Mouse (Mus musculus): ENCODE data around the gene B3gnt8. TPM values are rescaled to one million over a fixed set of nuclear protein-coding genes. Genes with fewer than 3 reads are reported as not detected.

The B3gnt8 gene
- polyA plus RNA-seq, 1 experiment, result 0.96 TPM

GRCm38 (mm10) chr7:25666381-25666780 is 39.9 kb downstream of the B3gnt8 start:
- Histone ChIP-seq H3K4me3 (ENCODE audit: insufficient read depth, poor library complexity, severe bottlenecking) (no peak overlapping the region), H3K36me3 (ENCODE audit: control insufficient read depth, insufficient read depth) (peaks cover 17% of the 10 kb centered on the region), H3K79me2 (ENCODE audit: control insufficient read depth, insufficient read depth) (no peaks in the 10 kb centered on the region), H3K79me3 (ENCODE audit: low read depth) (peaks cover 2% of the 10 kb centered on the region), H3K27me3 (ENCODE audit: control insufficient read depth, insufficient read depth, insufficient read length) (no peaks in the 10 kb centered on the region), H3ac (ENCODE audit: control insufficient read depth, insufficient read length, low read depth) (no peak overlapping the region)
- no peak for TF ChIP-seq USF1 (IDR thresholded peaks at IDR 0.05; ENCODE audit: low read depth)
- no peak for TF ChIP-seq FOSL1 (IDR thresholded peaks at IDR 0.05; ENCODE audit: insufficient read depth, low read length, poor library complexity, severe bottlenecking)
- TF ChIP-seq CTCF (IDR thresholded peaks at IDR 0.05; ENCODE audit: control insufficient read depth, insufficient read depth, insufficient read length), result no peak
- TF ChIP-seq MYOG (IDR thresholded peaks at IDR 0.05; ENCODE audit: control insufficient read depth, extremely low read depth, insufficient read length), result no peak
- TF ChIP-seq MAX (IDR thresholded peaks at IDR 0.05), result no peak
- TF ChIP-seq MYOD1 (IDR thresholded peaks at IDR 0.05; ENCODE audit: control insufficient read depth, insufficient read length, low read depth), result no peak

- Histone ChIP-seq H3K79me3 (ENCODE audit: low read depth) (no peaks in the 10 kb centered on the region), H3K36me3 (ENCODE audit: control insufficient read depth, insufficient read depth) (peaks cover 11% of the 10 kb centered on the region), H3ac (ENCODE audit: control insufficient read depth, insufficient read length, low read depth) (no peak overlapping the region), H3K27me3 (ENCODE audit: control insufficient read depth, insufficient read depth, insufficient read length) (peaks cover under 1% of the 10 kb centered on the region), H3K79me2 (ENCODE audit: control insufficient read depth, insufficient read depth) (no peaks in the 10 kb centered on the region), H3K4me3 (ENCODE audit: insufficient read depth, poor library complexity, severe bottlenecking) (no peak overlapping the region)
- TF ChIP-seq MAX (IDR thresholded peaks at IDR 0.05) (no peak), FOSL1 (IDR thresholded peaks at IDR 0.05; ENCODE audit: insufficient read depth, low read length, poor library complexity, severe bottlenecking) (no peak), USF1 (IDR thresholded peaks at IDR 0.05; ENCODE audit: low read depth) (no peak), MYOD1 (IDR thresholded peaks at IDR 0.05; ENCODE audit: control insufficient read depth, insufficient read length, low read depth) (no peak), CEBPB (IDR thresholded peaks at IDR 0.05; ENCODE audit: low read depth) (no peak), MYOG (IDR thresholded peaks at IDR 0.05; ENCODE audit: control insufficient read depth, extremely low read depth, insufficient read length) (no peak), CTCF (IDR thresholded peaks at IDR 0.05; ENCODE audit: control insufficient read depth, insufficient read depth, insufficient read length) (no peak)
Measured at GRCm38 (mm10) chr7:25669158-25669557, 42.7 kb downstream of the B3gnt8 start.

- no peak overlapping the region for H3ac ChIP-seq (ENCODE audit: control insufficient read depth, insufficient read length, low read depth)
Measured at GRCm38 (mm10) chr7:25669631-25670030, 43.2 kb downstream of the B3gnt8 start.

GRCm38 (mm10) chr7:25670096-25670495 is 43.6 kb downstream of the B3gnt8 start:
- no peak for TF ChIP-seq MAX (IDR thresholded peaks at IDR 0.05)
- no peak for TF ChIP-seq MYOG (IDR thresholded peaks at IDR 0.05; ENCODE audit: control insufficient read depth, extremely low read depth, insufficient read length)
- TF ChIP-seq CEBPB (IDR thresholded peaks at IDR 0.05; ENCODE audit: low read depth), result no peak
- TF ChIP-seq USF1 (IDR thresholded peaks at IDR 0.05; ENCODE audit: low read depth), result no peak
- TF ChIP-seq CTCF (IDR thresholded peaks at IDR 0.05; ENCODE audit: control insufficient read depth, insufficient read depth, insufficient read length), result no peak
- TF ChIP-seq FOSL1 (IDR thresholded peaks at IDR 0.05; ENCODE audit: insufficient read depth, low read length, poor library complexity, severe bottlenecking), result no peak
- TF ChIP-seq MYOD1 (IDR thresholded peaks at IDR 0.05; ENCODE audit: control insufficient read depth, insufficient read length, low read depth), result no peak
- H3K36me3 ChIP-seq (ENCODE audit: control insufficient read depth, insufficient read depth), result peaks cover 2% of the 10 kb centered on the region
- H3ac ChIP-seq (ENCODE audit: control insufficient read depth, insufficient read length, low read depth), result no peak overlapping the region
- H3K27me3 ChIP-seq (ENCODE audit: control insufficient read depth, insufficient read depth, insufficient read length), result peaks cover 8% of the 10 kb centered on the region
- no peak overlapping the region for H3K4me3 ChIP-seq (ENCODE audit: insufficient read depth, poor library complexity, severe bottlenecking)
- no peaks in the 10 kb centered on the region for H3K79me3 ChIP-seq (ENCODE audit: low read depth)
- H3K79me2 ChIP-seq (ENCODE audit: control insufficient read depth, insufficient read depth), result no peaks in the 10 kb centered on the region

More at GRCm38 (mm10) chr7:25669631-25670030, 43.2 kb downstream of the B3gnt8 start:
- no peak overlapping the region for H3K4me3 ChIP-seq (ENCODE audit: insufficient read depth, poor library complexity, severe bottlenecking)
- peaks cover 6% of the 10 kb centered on the region for H3K27me3 ChIP-seq (ENCODE audit: control insufficient read depth, insufficient read depth, insufficient read length)
- H3K36me3 ChIP-seq (ENCODE audit: control insufficient read depth, insufficient read depth), result peaks cover 7% of the 10 kb centered on the region
- H3K79me2 ChIP-seq (ENCODE audit: control insufficient read depth, insufficient read depth), result no peaks in the 10 kb centered on the region
- TF ChIP-seq USF1 (IDR thresholded peaks at IDR 0.05; ENCODE audit: low read depth), result no peak
- TF ChIP-seq MYOD1 (IDR thresholded peaks at IDR 0.05; ENCODE audit: control insufficient read depth, insufficient read length, low read depth), result no peak
- TF ChIP-seq CTCF (IDR thresholded peaks at IDR 0.05; ENCODE audit: control insufficient read depth, insufficient read depth, insufficient read length), result no peak
- no peak for TF ChIP-seq MYOG (IDR thresholded peaks at IDR 0.05; ENCODE audit: control insufficient read depth, extremely low read depth, insufficient read length)
- TF ChIP-seq MAX (IDR thresholded peaks at IDR 0.05), result no peak
- TF ChIP-seq FOSL1 (IDR thresholded peaks at IDR 0.05; ENCODE audit: insufficient read depth, low read length, poor library complexity, severe bottlenecking), result no peak
- TF ChIP-seq CEBPB (IDR thresholded peaks at IDR 0.05; ENCODE audit: low read depth), result no peak
- H3K79me3 ChIP-seq (ENCODE audit: low read depth), result no peaks in the 10 kb centered on the region

- Histone ChIP-seq H3K79me3 (ENCODE audit: low read depth) (no peaks in the 10 kb centered on the region), H3ac (ENCODE audit: control insufficient read depth, insufficient read length, low read depth) (no peak overlapping the region), H3K4me3 (ENCODE audit: insufficient read depth, poor library complexity, severe bottlenecking) (no peak overlapping the region), H3K36me3 (ENCODE audit: control insufficient read depth, insufficient read depth) (no peaks in the 10 kb centered on the region), H3K79me2 (ENCODE audit: control insufficient read depth, insufficient read depth) (no peaks in the 10 kb centered on the region), H3K27me3 (ENCODE audit: control insufficient read depth, insufficient read depth, insufficient read length) (peaks cover 8% of the 10 kb centered on the region)
- TF ChIP-seq CEBPB (IDR thresholded peaks at IDR 0.05; ENCODE audit: low read depth) (no peak), USF1 (IDR thresholded peaks at IDR 0.05; ENCODE audit: low read depth) (no peak)
Measured at GRCm38 (mm10) chr7:25671686-25672085, 45.2 kb downstream of the B3gnt8 start.

- Histone ChIP-seq H3K36me3 (ENCODE audit: control insufficient read depth, insufficient read depth) (no peaks in the 10 kb centered on the region), H3K4me3 (ENCODE audit: insufficient read depth, poor library complexity, severe bottlenecking) (no peak overlapping the region), H3ac (ENCODE audit: control insufficient read depth, insufficient read length, low read depth) (no peak overlapping the region), H3K27me3 (ENCODE audit: control insufficient read depth, insufficient read depth, insufficient read length) (peaks cover 8% of the 10 kb centered on the region), H3K79me2 (ENCODE audit: control insufficient read depth, insufficient read depth) (no peaks in the 10 kb centered on the region), H3K79me3 (ENCODE audit: low read depth) (no peaks in the 10 kb centered on the region)
- TF ChIP-seq CTCF (IDR thresholded peaks at IDR 0.05; ENCODE audit: control insufficient read depth, insufficient read depth, insufficient read length), result no peak
- TF ChIP-seq MYOD1 (IDR thresholded peaks at IDR 0.05; ENCODE audit: control insufficient read depth, insufficient read length, low read depth), result no peak
- no peak for TF ChIP-seq USF1 (IDR thresholded peaks at IDR 0.05; ENCODE audit: low read depth)
- no peak for TF ChIP-seq CEBPB (IDR thresholded peaks at IDR 0.05; ENCODE audit: low read depth)
- TF ChIP-seq MYOG (IDR thresholded peaks at IDR 0.05; ENCODE audit: control insufficient read depth, extremely low read depth, insufficient read length), result no peak
- TF ChIP-seq MAX (IDR thresholded peaks at IDR 0.05), result no peak
- TF ChIP-seq FOSL1 (IDR thresholded peaks at IDR 0.05; ENCODE audit: insufficient read depth, low read length, poor library complexity, severe bottlenecking), result no peak
Measured at GRCm38 (mm10) chr7:25672442-25672841, 46.0 kb downstream of the B3gnt8 start.

Measured in C2C12 (cell line).